Mouse (Mus musculus) cerebellum, adult (tissue): ENCODE measurements around the gene Drg1.

Experiments used
- ATAC-seq: cut with Nextera tagmentation; 2 replicates; pipeline ENCODE4 v1.9.2; 2017; ENCODE audit warnings: mild to moderate bottlenecking, moderate library complexity, mixed read lengths; ENCODE audit not compliant: insufficient number of reproducible peaks, low FRiP score, low TSS enrichment

Drg1 gene

DNA sequence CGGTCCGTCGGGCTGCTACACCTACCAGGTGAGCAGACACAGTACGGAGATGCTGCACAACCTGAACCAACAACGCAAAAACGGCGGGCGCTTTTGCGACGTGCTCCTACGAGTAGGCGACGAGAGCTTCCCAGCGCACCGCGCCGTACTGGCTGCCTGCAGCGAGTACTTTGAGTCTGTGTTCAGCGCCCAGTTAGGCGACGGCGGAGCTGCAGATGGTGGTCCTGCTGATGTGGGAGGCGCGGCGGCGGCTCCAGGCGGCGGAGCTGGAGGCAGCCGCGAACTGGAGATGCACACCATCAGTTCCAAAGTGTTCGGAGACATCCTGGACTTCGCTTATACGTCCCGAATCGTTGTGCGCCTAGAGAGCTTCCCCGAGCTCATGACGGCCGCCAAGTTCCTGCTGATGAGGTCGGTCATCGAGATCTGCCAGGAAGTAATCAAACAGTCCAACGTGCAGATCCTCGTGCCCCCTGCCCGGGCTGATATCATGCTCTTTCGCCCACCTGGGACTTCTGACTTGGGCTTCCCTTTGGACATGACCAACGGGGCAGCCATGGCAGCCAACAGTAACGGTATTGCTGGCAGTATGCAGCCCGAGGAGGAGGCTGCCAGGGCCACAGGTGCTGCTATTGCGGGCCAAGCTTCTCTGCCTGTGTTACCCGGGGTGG is 24.6 kb upstream of the Drg1 start:
- no peak for ATAC-seq

DNA sequence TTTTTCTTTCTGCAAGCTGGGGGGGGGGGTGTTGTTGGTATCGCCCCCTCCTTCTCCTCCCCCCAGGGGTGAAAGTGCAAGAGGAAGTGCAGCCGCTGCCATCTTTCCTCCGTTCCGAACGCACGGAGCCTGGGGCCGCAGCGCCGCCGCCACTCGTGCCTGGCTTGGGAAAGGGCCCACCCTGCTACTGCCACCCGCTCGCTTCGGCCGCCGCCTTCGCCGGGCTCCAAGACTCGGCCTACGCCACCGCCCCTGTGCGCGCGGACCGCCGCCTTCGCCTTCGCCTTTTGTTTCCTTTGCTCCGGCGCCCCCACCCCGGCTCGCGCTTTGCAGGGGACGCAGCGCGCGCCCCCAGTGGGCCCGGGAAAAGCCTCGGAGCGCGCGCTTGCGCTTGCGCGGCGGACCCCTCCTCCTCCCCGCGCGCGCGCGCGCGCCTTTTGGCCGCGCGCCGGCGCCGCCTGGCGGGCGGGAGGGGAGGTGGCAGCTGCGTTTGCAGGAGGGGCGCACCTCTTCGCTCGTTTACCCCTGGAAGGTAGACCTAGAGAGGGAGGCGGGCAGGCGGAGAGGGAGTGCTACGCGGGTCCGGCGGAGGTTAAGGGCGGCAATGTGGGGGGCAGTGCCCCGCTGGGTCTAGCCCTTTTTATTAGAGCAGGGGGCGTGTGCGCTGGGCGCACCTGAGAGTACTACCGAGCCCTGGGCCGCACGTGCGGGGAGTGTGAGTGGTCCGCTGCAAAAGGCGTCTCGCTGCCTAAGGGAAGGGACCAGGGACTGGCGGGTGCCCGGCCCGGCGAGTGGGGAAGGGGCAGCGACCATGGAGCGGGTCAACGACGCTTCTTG is 23.8 kb upstream of the Drg1 start:
- ATAC-seq: peak; percentile 45

GRCm38 (mm10) chr11:3289302-3289802 is 23.1 kb upstream of the Drg1 start:
- peak; percentile 26; the same call in 1 of the 2 replicates for ATAC-seq

- 0 out of 2 replicates have a peak, but pooled peaks have one; percentile 7 for ATAC-seq
Observed at GRCm38 (mm10) chr11:3288521-3289301, 22.5 kb upstream of the Drg1 start, which contains the start of gene Patz1. TSS of gene Patz1 (plus strand) at chr11:3288874.

DNA sequence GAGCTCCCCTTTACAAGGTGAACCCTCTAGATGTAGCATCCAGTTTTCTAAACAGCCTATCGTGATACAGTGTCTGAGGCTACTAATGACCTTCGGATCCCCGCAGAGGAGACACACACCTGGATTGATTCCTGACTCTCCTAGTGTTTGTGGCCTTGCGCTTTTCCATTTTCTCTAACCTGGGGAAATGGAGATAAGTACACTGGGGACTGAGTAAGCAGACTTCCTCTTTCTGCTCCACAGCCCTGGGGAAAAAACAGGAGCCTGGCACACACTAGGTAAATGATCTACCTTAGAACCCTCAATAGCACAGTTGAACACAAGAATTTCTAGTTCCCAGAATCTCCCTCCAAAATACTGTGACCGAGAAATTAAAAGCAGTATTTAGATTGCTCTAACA is 21.7 kb upstream of the Drg1 start:
- ATAC-seq: no peak

DNA sequence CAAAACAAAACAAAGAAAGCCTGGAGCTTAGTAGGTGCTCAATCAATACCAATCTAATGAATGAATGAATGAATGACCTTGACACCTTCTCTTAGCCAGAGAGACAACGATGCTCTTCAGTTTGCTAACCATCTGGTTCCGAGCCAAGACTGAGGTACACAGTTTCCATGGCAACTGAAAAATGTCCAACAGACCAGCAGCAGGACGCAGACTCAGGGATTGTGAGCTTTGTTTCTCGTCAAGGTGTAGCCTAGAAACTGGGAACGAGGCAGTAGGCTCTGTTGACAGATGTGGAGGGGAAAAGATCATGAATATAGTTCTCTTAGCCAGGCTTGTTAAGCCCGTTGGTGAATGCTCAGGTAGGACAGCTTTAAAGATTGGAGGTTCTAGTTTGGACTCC is 20.9 kb upstream of the Drg1 start:
- ATAC-seq: no peak

DNA sequence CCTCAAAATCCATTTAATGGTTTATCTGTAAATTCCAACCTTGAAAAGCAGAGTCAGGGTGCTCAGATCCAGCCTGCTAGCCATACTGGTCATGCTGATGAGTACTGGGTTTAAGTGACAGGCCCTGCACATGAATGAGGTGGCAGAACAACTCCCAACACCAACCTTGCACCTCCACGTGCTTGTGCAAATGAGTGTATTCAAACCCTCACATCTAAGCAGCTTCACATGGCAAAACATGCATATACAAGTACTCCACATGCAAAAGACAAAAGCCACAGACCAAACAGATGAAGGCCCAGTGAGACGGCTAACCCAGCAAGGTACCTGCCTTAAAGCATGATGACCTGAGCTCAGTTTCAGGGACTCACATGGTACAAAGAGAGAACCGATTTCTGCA is 19.7 kb upstream of the Drg1 start:
- no peak for ATAC-seq

- ATAC-seq: no peak
Observed at GRCm38 (mm10) chr11:3283645-3284044, 17.4 kb upstream of the Drg1 start.

- ATAC-seq: no peak
Observed at GRCm38 (mm10) chr11:3282887-3283286, 16.7 kb upstream of the Drg1 start.

- no peak for ATAC-seq
Observed at GRCm38 (mm10) chr11:3279729-3280128, 13.5 kb upstream of the Drg1 start.

DNA sequence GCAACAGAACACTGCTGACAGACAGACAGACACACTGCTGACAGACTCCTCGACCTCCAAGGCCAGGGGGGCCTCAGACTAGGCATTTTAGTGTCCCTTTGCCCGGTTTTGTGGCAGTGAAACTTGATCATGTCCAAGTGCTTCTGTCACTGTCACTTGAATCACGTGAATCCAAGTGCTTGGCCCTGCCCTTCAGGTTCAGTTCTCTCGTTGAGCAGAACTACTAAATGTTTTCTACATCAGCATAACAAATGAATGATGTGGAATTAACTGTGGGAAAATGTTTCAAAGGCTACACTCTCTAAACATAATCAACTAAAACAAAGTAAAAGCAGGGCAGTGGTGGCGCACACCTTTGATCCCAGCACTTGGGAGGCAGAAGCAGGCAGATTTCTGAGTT is 12.1 kb upstream of the Drg1 start:
- no peak for ATAC-seq

DNA sequence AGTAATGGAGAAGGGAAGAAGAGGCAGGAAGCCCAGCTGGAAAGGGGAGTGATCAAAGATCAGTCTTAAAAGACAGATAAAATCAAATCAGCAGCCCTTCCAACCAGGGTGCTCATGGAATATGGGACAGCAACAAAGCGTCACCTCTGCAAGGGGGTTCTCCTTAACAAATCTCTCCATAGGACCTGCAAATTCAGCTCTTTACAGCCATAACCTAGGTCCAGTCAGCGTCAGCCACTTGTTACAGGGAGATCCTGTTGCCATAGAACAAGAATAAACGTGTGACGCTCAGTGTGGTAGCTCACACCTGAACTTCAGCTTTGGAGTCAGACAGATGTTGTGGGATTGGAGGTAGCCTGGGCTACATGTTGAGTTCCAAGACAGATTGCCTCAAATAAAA is 3.0 kb upstream of the Drg1 start:
- ATAC-seq: no peak

DNA sequence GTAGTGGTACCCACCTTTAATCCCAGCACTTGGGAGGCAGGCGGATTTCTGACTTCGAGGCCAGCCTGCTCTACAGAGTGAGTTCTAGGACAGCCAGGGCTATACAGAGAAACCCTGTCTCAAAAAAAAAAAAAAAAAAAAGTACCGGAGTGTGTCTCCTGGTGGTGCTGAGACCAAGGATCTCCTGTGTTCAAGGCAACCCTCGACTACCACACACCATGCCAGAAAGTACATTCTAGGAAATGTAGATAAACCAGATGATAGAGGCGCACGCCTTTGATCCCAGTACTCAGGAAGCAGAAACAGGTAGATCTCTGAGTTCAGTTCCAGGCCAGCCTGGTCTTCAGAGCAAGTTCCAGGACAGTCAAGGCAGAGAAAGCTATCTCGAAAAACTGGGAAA is 918 bp upstream of the Drg1 start:
- ATAC-seq: no peak

DNA sequence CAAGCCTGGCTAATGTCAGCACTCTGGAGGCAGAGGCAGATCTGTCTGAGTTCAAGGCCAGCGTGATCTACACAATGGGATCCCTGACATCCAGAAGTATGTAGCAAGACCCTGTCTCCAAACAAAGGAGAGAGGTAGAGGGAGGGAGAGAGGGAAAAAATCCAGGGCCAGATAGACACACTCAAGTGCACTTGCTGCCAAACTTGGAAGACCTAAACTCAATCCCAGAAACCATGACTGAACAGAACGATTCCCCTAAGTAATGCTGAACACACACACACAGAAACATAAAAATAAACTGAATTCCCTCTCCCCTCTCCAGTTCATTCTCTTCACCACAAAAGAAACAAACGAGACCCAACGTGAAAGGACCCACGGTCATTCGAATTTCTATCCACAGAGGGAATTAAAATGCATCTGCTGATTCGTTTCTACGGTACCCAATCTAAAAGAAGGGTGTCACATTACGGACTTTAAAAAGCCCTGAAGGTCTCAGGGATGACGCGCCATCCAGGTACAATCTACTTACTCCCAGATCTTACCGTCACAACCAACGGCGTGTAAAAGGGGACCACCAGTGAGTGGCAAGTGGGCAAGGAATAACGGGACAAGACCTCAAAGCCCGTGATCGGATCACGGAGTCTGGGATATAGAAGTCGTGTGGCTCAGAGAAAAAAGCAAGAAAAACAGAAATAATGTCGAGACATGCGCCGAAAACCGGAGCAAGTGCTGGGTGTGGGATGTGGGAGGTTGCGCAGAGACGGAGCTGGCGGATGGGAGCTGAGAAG is 730 bp downstream of the Drg1 start:
- ATAC-seq: no peak

DNA sequence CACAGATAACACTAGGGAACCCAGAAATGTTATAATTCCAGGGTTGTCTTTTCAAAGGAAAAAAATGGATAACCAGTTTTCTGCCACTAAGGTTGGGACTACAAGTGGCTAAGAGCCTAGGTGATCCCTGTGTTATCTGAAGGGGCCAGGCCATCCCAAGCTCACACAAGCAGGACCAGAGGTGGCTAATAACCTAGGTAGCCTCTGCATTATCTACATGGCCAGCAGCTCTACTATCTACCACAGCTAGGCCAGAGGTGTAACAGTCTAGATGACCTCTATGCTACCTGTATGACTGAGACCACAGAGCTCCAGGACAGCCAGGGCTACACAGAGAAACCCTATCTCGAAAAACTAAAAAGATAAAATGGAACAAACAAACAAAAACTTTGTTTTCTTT is 6.7 kb downstream of the Drg1 start:
- ATAC-seq: no peak

- no peak for ATAC-seq
Observed at GRCm38 (mm10) chr11:3247387-3247786, 18.8 kb downstream of the Drg1 start.

DNA sequence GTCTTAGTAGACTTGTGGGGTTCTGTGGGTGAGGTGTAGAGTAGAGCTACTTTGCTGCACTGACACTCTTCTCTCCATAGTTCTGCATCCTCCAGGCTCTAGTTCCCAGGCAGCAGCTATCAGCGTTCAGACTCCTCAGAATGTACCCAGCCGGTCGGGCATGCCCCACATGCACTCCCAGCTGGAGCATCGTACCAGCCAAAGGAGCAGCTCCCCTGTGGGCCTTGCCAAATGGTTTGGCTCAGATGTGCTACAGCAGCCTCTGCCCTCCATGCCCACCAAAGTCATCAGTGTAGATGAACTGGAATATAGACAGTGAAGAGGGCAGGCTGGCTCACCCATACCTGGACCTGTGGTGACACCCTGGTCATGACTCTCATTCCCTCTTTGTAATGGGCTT is 22.4 kb downstream of the Drg1 start:
- ATAC-seq: no peak

DNA sequence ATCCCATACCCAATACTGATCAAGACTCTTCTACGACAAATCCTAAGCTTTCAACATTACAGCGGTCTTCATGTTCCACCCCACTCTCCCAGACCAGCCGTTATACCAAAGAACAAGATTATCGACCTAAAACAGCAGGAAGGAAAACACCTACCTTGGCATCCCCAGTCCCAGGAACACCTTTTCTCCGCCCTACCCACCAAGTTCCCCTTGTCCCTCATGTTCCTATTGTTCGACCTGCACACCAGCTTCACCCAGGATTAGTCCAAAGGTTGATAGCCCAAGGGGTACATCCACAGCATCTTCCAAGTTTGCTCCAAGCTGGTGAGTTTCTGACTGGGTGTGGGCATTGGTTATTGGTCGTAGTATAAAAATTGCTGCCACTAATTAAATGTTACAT is 23.8 kb downstream of the Drg1 start:
- ATAC-seq: no peak

- no peak for ATAC-seq
Observed at GRCm38 (mm10) chr11:3235277-3235676, 30.9 kb downstream of the Drg1 start.

GRCm38 (mm10) chr11:3233704-3234103 is 32.5 kb downstream of the Drg1 start:
- ATAC-seq: no peak
